Mouse (Mus musculus) kidney, adult 2 months (tissue): ENCODE data around the gene 4933427I04Rik.

Experiments
- CTCF ChIP-seq: fragments of 200-500 bp; conservative IDR thresholded peaks from 2 replicates; pipeline ENCODE4 v1.5.1; 2011; ENCODE audit warnings: low read depth, mild to moderate bottlenecking, control low read depth, low read length, moderate library complexity, mixed read lengths; ENCODE audit not compliant: insufficient read depth, insufficient read length
- POLR2A ChIP-seq: fragments of 200-500 bp; IDR thresholded peaks from one replicate; pipeline ENCODE4 v1.6.1; 2011; ENCODE audit warnings: low read depth, low read length, control low read depth

- TF ChIP-seq CTCF (no peak), POLR2A (no peak)
These were observed 2.6 kb upstream of the 4933427I04Rik start for GRCm38 (mm10) chr4:123856888-123857287.
